Mouse (Mus musculus) neural tube, embryonic 15.5 days (tissue): Measurements from ENCODE around the gene Golph3. TPM values are rescaled to one million over a fixed set of nuclear protein-coding genes. Genes with fewer than 3 reads are reported as not detected.

Experiments
- ATAC-seq: fragments of 200-750 bp; cut with Nextera tagmentation; 2 replicates; pipeline ENCODE4 v1.8.0; 2017; ENCODE audit warnings: mild to moderate bottlenecking, moderate TSS enrichment, moderate library complexity; ENCODE audit not compliant: low FRiP score
- H3K27ac ChIP-seq: fragments of 300-500 bp; sonication (generic); replicated peaks from 2 replicates; pipeline ENCODE4 v1.5.1; 2015; ENCODE audit warnings: mild to moderate bottlenecking, inconsistent platforms
- H3K27me3 ChIP-seq: fragments of 300-500 bp; sonication (generic); replicated peaks from 2 replicates; pipeline ENCODE4 v1.6.1; 2015; ENCODE audit warnings: inconsistent platforms
- H3K36me3 ChIP-seq: fragments of 300-500 bp; sonication (generic); 2 replicates; pipeline ENCODE4 v1.6.1; 2015; ENCODE audit warnings: inconsistent platforms
- H3K4me1 ChIP-seq: fragments of 300-500 bp; sonication (generic); 2 replicates; pipeline ENCODE4 v1.6.1; 2015; ENCODE audit warnings: inconsistent platforms
- H3K4me2 ChIP-seq: fragments of 300-500 bp; sonication (generic); 2 replicates; pipeline ENCODE4 v1.6.1; 2015; ENCODE audit warnings: inconsistent platforms, mild to moderate bottlenecking, moderate library complexity
- H3K4me3 ChIP-seq: fragments of 300-500 bp; sonication (generic); replicated peaks from 2 replicates; pipeline ENCODE4 v1.5.1; 2015; ENCODE audit warnings: mild to moderate bottlenecking, inconsistent platforms
- H3K9ac ChIP-seq: fragments of 300-500 bp; sonication (generic); replicated peaks from 2 replicates; pipeline ENCODE4 v1.6.1; 2015; ENCODE audit warnings: mild to moderate bottlenecking, inconsistent platforms
- H3K9me3 ChIP-seq: fragments of 300-500 bp; sonication (generic); replicated peaks from 2 replicates; pipeline ENCODE4 v1.6.1; 2016; ENCODE audit warnings: inconsistent platforms
- WGBS: fragments of 180-500 bp; shearing (Covaris S2); methylation state at CpG from one replicate; pipeline ENCODE4 v1.1.7; 2015; ENCODE audit warnings: mixed read lengths; 5-methylcytosine and 5-hydroxymethylcytosine counted together
- polyA plus RNA-seq: library from polyadenylated mRNA; unstranded; fragments of >200 nt; fragmentation: Nextera tagmentation; extraction: Ambion mirVana; gene quantifications from 2 replicates; pipeline ENCODE4 v1.2.1, GENCODE M21; 2015

The Golph3 gene
- polyA plus RNA-seq, 1 experiment from 2014 or later, result 73.1 TPM

GRCm38 (mm10) chr15:12397032-12397431 is 75.8 kb downstream of the Golph3 start:
- Histone ChIP-seq H3K9ac (no peak overlapping the region), H3K27ac (no peak overlapping the region), H3K36me3 (peaks cover 11% of the 10 kb centered on the region), H3K4me1 (no peaks in the 10 kb centered on the region), H3K9me3 (no peaks in the 10 kb centered on the region), H3K4me3 (no peak overlapping the region), H3K27me3 (no peaks in the 10 kb centered on the region), H3K4me2 (no peak overlapping the region)
- 86% methylated on average over 6 of the region's 6 CpGs for WGBS
- no peak for ATAC-seq

Other genes with a start within 250 kb of the Golph3 start
- gene Zfr, start 203.6 kb upstream of the Golph3 start, polyA plus RNA-seq, result 162 and 173 TPM in 2 replicates
- gene Mtmr12, start 116.4 kb upstream of the Golph3 start, polyA plus RNA-seq, result 6.5 and 9.6 TPM in 2 replicates
- 0.47 TPM in 1 of 2 replicates, not detected in the other for gene 1810049J17Rik, start 449 bp downstream of the Golph3 start, polyA plus RNA-seq